Mouse (Mus musculus): ENCODE results near the gene Fance.

GRCm38 (mm10) chr17:28327673-28328325 lies 14.5 kb downstream of the Fance start:
- TF ChIP-seq CTCF (IDR thresholded peaks at IDR 0.05; ENCODE audit: insufficient read depth, low read length): no peak
- TF ChIP-seq POLR2A (IDR thresholded peaks at IDR 0.05; ENCODE audit: borderline replicate concordance, extremely low read depth, low read depth, low read length): 0 out of 2 replicates have a peak, but pooled peaks have one; percentile 20
